Mouse (Mus musculus) heart, embryonic 14.5 days (tissue): Measurements from ENCODE around the gene Slc19a1. TPM values are rescaled to one million over a fixed set of nuclear protein-coding genes. Genes with fewer than 3 reads are reported as not detected.
A peak's percentile ranks its signal among the peaks of the same experiment; 100 is the strongest.

ENCODE experiments used
- ATAC-seq: fragments of 200-750 bp; cut with Nextera tagmentation; 2 replicates; pipeline ENCODE4 v1.8.0; 2017; ENCODE audit warnings: low read depth, moderate TSS enrichment; ENCODE audit not compliant: insufficient number of reproducible peaks, insufficient read depth, low FRiP score
- H3K27ac ChIP-seq, 2 experiments: fragments of 200-500 bp in 1 of 2; fragments of 300-500 bp in 1 of 2; sonication (generic) in 1 of 2; replicated peaks in 1 of 2; 2 replicates each; pipeline ENCODE4 v1.5.1; 2012 to 2014; ENCODE audit warnings: low read depth in 2 of 2, low read length in 2 of 2, control low read depth in 1 of 2, mild to moderate bottlenecking in 1 of 2, mixed read lengths in 1 of 2; ENCODE audit not compliant: control insufficient read depth in 1 of 2, insufficient read depth in 1 of 2
- H3K27me3 ChIP-seq: fragments of 300-500 bp; sonication (generic); 2 replicates; pipeline ENCODE4 v1.6.1; 2014; ENCODE audit warnings: mild to moderate bottlenecking, low read length, control low read depth; ENCODE audit not compliant: control insufficient read depth, insufficient read depth
- H3K36me3 ChIP-seq: fragments of 300-500 bp; sonication (generic); 2 replicates; pipeline ENCODE4 v1.6.1; 2014; ENCODE audit warnings: mild to moderate bottlenecking, control low read depth, low read length, mixed read lengths; ENCODE audit not compliant: control insufficient read depth, insufficient read depth
- H3K4me1 ChIP-seq, 2 experiments: fragments of 200-500 bp in 1 of 2; fragments of 300-500 bp in 1 of 2; sonication (generic) in 1 of 2; 2 replicates each; pipeline ENCODE4 v1.6.1; 2012 to 2014; ENCODE audit warnings: low read length in 2 of 2, control low read depth in 1 of 2, mixed read lengths in 1 of 2; ENCODE audit not compliant: control insufficient read depth in 2 of 2, insufficient read depth in 2 of 2
- H3K4me2 ChIP-seq: fragments of 300-500 bp; sonication (generic); 2 replicates; pipeline ENCODE4 v1.6.1; 2014; ENCODE audit warnings: mild to moderate bottlenecking, low read length
- H3K4me3 ChIP-seq, 2 experiments: fragments of 200-500 bp in 1 of 2; fragments of 300-500 bp in 1 of 2; sonication (generic) in 1 of 2; 2 replicates each; pipeline ENCODE4 v1.5.1; 2012 to 2014; ENCODE audit warnings: low read length in 2 of 2, mild to moderate bottlenecking in 2 of 2, control low read depth in 1 of 2, low read depth in 1 of 2, moderate library complexity in 1 of 2; ENCODE audit not compliant: control insufficient read depth in 1 of 2, insufficient read depth in 1 of 2
- H3K9ac ChIP-seq: fragments of 300-500 bp; sonication (generic); 2 replicates; pipeline ENCODE4 v1.6.1; 2014; ENCODE audit warnings: mild to moderate bottlenecking, low read length
- H3K9me3 ChIP-seq: fragments of 300-500 bp; sonication (generic); 2 replicates; pipeline ENCODE4 v1.6.1; 2016; ENCODE audit warnings: low read length, control low read depth; ENCODE audit not compliant: control insufficient read depth
- WGBS: fragments of 180-500 bp; shearing (Covaris S2); extraction: QIAGEN DNeasy Blood & Tissue Kit; methylation state at CpG from one replicate; pipeline ENCODE4 v1.1.7; 2014; 5-methylcytosine and 5-hydroxymethylcytosine counted together
- polyA plus RNA-seq: library from polyadenylated mRNA; unstranded; fragments of >200 nt; fragmentation: Nextera tagmentation; extraction: Ambion mirVana; gene quantifications from 2 replicates; pipeline ENCODE4 v1.2.1, GENCODE M21; 2014

Gene Slc19a1
- polyA plus RNA-seq, 1 experiment from 2014 or later = 12.2 TPM

GRCm38 (mm10) chr10:77095666-77096065 lies 63.6 kb downstream of the Slc19a1 start:
- no peak overlapping the region for H3K4me3 ChIP-seq
- ATAC-seq = no peak
- H3K4me1 ChIP-seq = peaks cover 17 to 23% of the 10 kb centered on the region in 2 experiments
- H3K27me3 ChIP-seq = no peaks in the 10 kb centered on the region
- 91% methylated on average over 3 of the region's 3 CpGs for WGBS
- peaks cover 9% of the 10 kb centered on the region; the same call in 1 of the 2 replicates for H3K9me3 ChIP-seq
- peaks cover 14% of the 10 kb centered on the region for H3K36me3 ChIP-seq
- H3K27ac ChIP-seq = no peak overlapping the region
- no peak overlapping the region for H3K9ac ChIP-seq
- no peak overlapping the region for H3K4me2 ChIP-seq

GRCm38 (mm10) chr10:77097006-77097889 lies 65.2 kb downstream of the Slc19a1 start:
- 58% methylated on average over 12 of the region's 12 CpGs for WGBS
- ATAC-seq = no peak

GRCm38 (mm10) chr10:77097890-77098200 lies 65.8 kb downstream of the Slc19a1 start:
- 40% methylated on average over 4 of the region's 4 CpGs for WGBS

More at GRCm38 (mm10) chr10:77097006-77097889, 65.2 kb downstream of the Slc19a1 start:
- H3K9me3 ChIP-seq = peaks cover 9% of the 10 kb centered on the region; the same call in 1 of the 2 replicates
- no peaks in the 10 kb centered on the region for H3K27me3 ChIP-seq
- H3K27ac ChIP-seq = peak overlapping the region; percentile 44 to 72
- H3K4me1 ChIP-seq = peaks cover 16 to 20% of the 10 kb centered on the region in 2 experiments
- H3K4me2 ChIP-seq = no peak overlapping the region
- H3K36me3 ChIP-seq = peaks cover 14% of the 10 kb centered on the region
- no peak overlapping the region for H3K4me3 ChIP-seq
- 0 out of 2 replicates have a peak overlapping the region, but pooled peaks have one; percentile 14 for H3K9ac ChIP-seq

GRCm38 (mm10) chr10:77098619-77099018 lies 66.6 kb downstream of the Slc19a1 start:
- H3K4me3 ChIP-seq = no peak overlapping the region
- H3K9me3 ChIP-seq = no peaks in the 10 kb centered on the region
- no peak overlapping the region for H3K9ac ChIP-seq
- ATAC-seq = no peak
- peaks cover 14% of the 10 kb centered on the region for H3K36me3 ChIP-seq
- H3K4me2 ChIP-seq = no peak overlapping the region
- H3K27me3 ChIP-seq = no peaks in the 10 kb centered on the region
- peak overlapping the region; percentile 30 to 72 for H3K27ac ChIP-seq
- peaks cover 16 to 20% of the 10 kb centered on the region in 2 experiments for H3K4me1 ChIP-seq
- WGBS = 77% methylated on average over 2 of the region's 2 CpGs

More at GRCm38 (mm10) chr10:77097890-77098200, 65.8 kb downstream of the Slc19a1 start:
- Histone ChIP-seq H3K4me2 (no peak overlapping the region), H3K27me3 (no peaks in the 10 kb centered on the region), H3K9me3 (peaks cover 7% of the 10 kb centered on the region; the same call in 1 of the 2 replicates), H3K27ac (peak overlapping the region; percentile 44 to 72), H3K4me1 (peaks cover 16 to 20% of the 10 kb centered on the region in 2 experiments), H3K4me3 (no peak overlapping the region), H3K9ac (no peak overlapping the region), H3K36me3 (peaks cover 14% of the 10 kb centered on the region)
- peak; percentile 40; the same call in 1 of the 2 replicates for ATAC-seq

GRCm38 (mm10) chr10:77099777-77100176 lies 67.7 kb downstream of the Slc19a1 start:
- Histone ChIP-seq H3K4me2 (no peak overlapping the region), H3K4me1 (peaks cover 16 to 22% of the 10 kb centered on the region in 2 experiments), H3K9me3 (no peaks in the 10 kb centered on the region), H3K27ac (no peak overlapping the region), H3K9ac (no peak overlapping the region), H3K4me3 (no peak overlapping the region), H3K27me3 (no peaks in the 10 kb centered on the region), H3K36me3 (peaks cover 11% of the 10 kb centered on the region)
- 93% methylated on average over 4 of the region's 4 CpGs for WGBS
- ATAC-seq = no peak

- ATAC-seq = no peak
These were observed 71.6 kb downstream of the Slc19a1 start for GRCm38 (mm10) chr10:77103689-77104088.

GRCm38 (mm10) chr10:77104327-77104726 lies 72.3 kb downstream of the Slc19a1 start:
- Histone ChIP-seq H3K4me3 (no peak overlapping the region), H3K27me3 (no peaks in the 10 kb centered on the region), H3K4me1 (peaks cover 3 to 5% of the 10 kb centered on the region in 2 experiments), H3K36me3 (no peaks in the 10 kb centered on the region), H3K9me3 (0 out of 2 replicates have a peak, but pooled peaks cover 4% of the 10 kb centered on the region), H3K4me2 (no peak overlapping the region), H3K27ac (no peak overlapping the region), H3K9ac (no peak overlapping the region)
- no peak for ATAC-seq

More at GRCm38 (mm10) chr10:77103689-77104088, 71.6 kb downstream of the Slc19a1 start:
- H3K27ac ChIP-seq = no peak overlapping the region
- H3K27me3 ChIP-seq = no peaks in the 10 kb centered on the region
- no peak overlapping the region for H3K4me3 ChIP-seq
- no peak overlapping the region for H3K9ac ChIP-seq
- whole genome bisulfite sequencing = 58% methylated on average over 8 of the region's 8 CpGs
- H3K9me3 ChIP-seq = 0 out of 2 replicates have a peak, but pooled peaks cover 4% of the 10 kb centered on the region
- H3K4me2 ChIP-seq = no peak overlapping the region
- no peaks in the 10 kb centered on the region for H3K36me3 ChIP-seq
- H3K4me1 ChIP-seq = 0 out of 4 replicates have a peak, but pooled peaks cover 0 to 3% of the 10 kb centered on the region in 2 experiments
